Mouse (Mus musculus) left cerebral cortex, postnatal 10 days (tissue): Measurements from ENCODE around the gene Olfr577. TPM values are rescaled to one million over a fixed set of nuclear protein-coding genes. Genes with fewer than 3 reads are reported as not detected.

Experiments
- DNase-seq, 2 experiments: peaks; one replicate each; pipeline ENCODE4 v3.0.0; 2021 to 2022; ENCODE audit warnings: low spot score in 2 of 2, mixed read lengths in 1 of 2; ENCODE audit errors: extremely low spot score in 1 of 2
- intact Hi-C: fragments of 180-260 bp; cut with DNase I; formaldehyde crosslinking; loops from one replicate; pipeline ENCODE4 v1.15.1; 2025
- total RNA-seq, 2 experiments: library from RNA; stranded (reverse); gene quantifications; 2 replicates each; pipeline ENCODE4 v1.2.3; 2021

Gene Olfr577
- not detected for total RNA-seq

- intact Hi-C loops, result no loop called here
- no peak for DNase-seq
These were observed at the start of gene Olfr577 for GRCm38 (mm10) chr7:102975843-102976242. TSS of gene Olfr577 (minus strand) at chr7:102975943.

- DNase-seq, result no peak
- intact Hi-C loops, result no loop called here
These were observed 13.5 kb upstream of the Olfr577 start, which contains the start of gene Olfr578 for GRCm38 (mm10) chr7:102989224-102989623. TSS of gene Olfr578 (minus strand) at chr7:102989324.

- intact Hi-C loops, result no loop called here
- no peak for DNase-seq
These were observed 1.3 kb downstream of the Olfr577 start for GRCm38 (mm10) chr7:102974399-102974798.

- DNase-seq, result no peak
- intact Hi-C loops, result no loop called here
These were observed 13.4 kb downstream of the Olfr577 start, which contains the start of gene Olfr576 for GRCm38 (mm10) chr7:102962360-102962759. TSS of gene Olfr576 (plus strand) at chr7:102962660.

- intact Hi-C loops, result loop anchor here (10.0 kb wide), 1 partner anchor 906 kb away; no protein-coding TSS in a partner anchor
- DNase-seq, result no peak
These were observed 17.1 kb downstream of the Olfr577 start, which contains the start of gene Olfr575 for GRCm38 (mm10) chr7:102958593-102958992. TSS of gene Olfr575 (minus strand) at chr7:102958775.

GRCm38 (mm10) chr7:102958137-102958536 lies 17.6 kb downstream of the Olfr577 start:
- intact Hi-C loops, result loop anchor here (10.0 kb wide), 1 partner anchor 907 kb away; no protein-coding TSS in a partner anchor
- DNase-seq, result no peak

- intact Hi-C loops, result loop anchor here (10.0 kb wide), 1 partner anchor 914 kb away; no protein-coding TSS in a partner anchor
- DNase-seq, result no peak
These were observed 25.0 kb downstream of the Olfr577 start for GRCm38 (mm10) chr7:102950732-102951131.

GRCm38 (mm10) chr7:102948167-102948566 lies 27.6 kb downstream of the Olfr577 start, which contains the start of gene Olfr574:
TSS of gene Olfr574 (plus strand) at chr7:102948467.
- intact Hi-C loops, result no loop called here
- no peak for DNase-seq

- DNase-seq, result no peak
- intact Hi-C loops, result no loop called here
These were observed 32.3 kb downstream of the Olfr577 start for GRCm38 (mm10) chr7:102943417-102943816.

GRCm38 (mm10) chr7:102942475-102942874 lies 33.3 kb downstream of the Olfr577 start, which contains the start of gene Olfr573-ps1:
TSS of gene Olfr573-ps1 (minus strand) at chr7:102942575.
- no peak for DNase-seq
- intact Hi-C loops, result no loop called here

- no peak for DNase-seq
- intact Hi-C loops, result no loop called here
These were observed 48.6 kb downstream of the Olfr577 start for GRCm38 (mm10) chr7:102927105-102927504.

GRCm38 (mm10) chr7:102924109-102924508 lies 51.6 kb downstream of the Olfr577 start, which contains the start of gene Olfr572:
TSS of gene Olfr572 (plus strand) at chr7:102924409.
- intact Hi-C loops, result no loop called here

More at GRCm38 (mm10) chr7:102924109-102924508, 51.6 kb downstream of the Olfr577 start, which contains the start of gene Olfr572:
- no peak for DNase-seq

Other genes starting within 250 kb of the Olfr577 start
- gene Olfr559, start 248.5 kb downstream of the Olfr577 start, total RNA-seq, result not detected
- not detected for gene Olfr560, start 216.6 kb downstream of the Olfr577 start, total RNA-seq
- gene Olfr78, start 216.5 kb downstream of the Olfr577 start, total RNA-seq, result under 1 TPM; 0.51 to 0.55 TPM
- gene Olfr561, start 204.7 kb downstream of the Olfr577 start, total RNA-seq, result not detected
- gene Olfr564, start 172.5 kb downstream of the Olfr577 start, total RNA-seq, result not detected
- not detected for gene Olfr566, start 117.2 kb downstream of the Olfr577 start, total RNA-seq
- gene Olfr568, start 98.8 kb downstream of the Olfr577 start, total RNA-seq, result not detected
- not detected for gene Olfr569, start 85.1 kb downstream of the Olfr577 start, total RNA-seq
- not detected for gene Olfr570, start 81.4 kb downstream of the Olfr577 start, total RNA-seq
- gene Olfr571, start 58.4 kb downstream of the Olfr577 start, total RNA-seq, result not detected
- not detected for gene Olfr572, start 51.5 kb downstream of the Olfr577 start, total RNA-seq
- gene Olfr573-ps1, start 33.4 kb downstream of the Olfr577 start, total RNA-seq, result not detected
- not detected for gene Olfr574, start 27.5 kb downstream of the Olfr577 start, total RNA-seq
- not detected for gene Olfr575, start 17.2 kb downstream of the Olfr577 start, total RNA-seq
- not detected for gene Olfr576, start 13.3 kb downstream of the Olfr577 start, total RNA-seq
- gene Olfr578, start 13.4 kb upstream of the Olfr577 start, total RNA-seq, result not detected
- not detected for gene Olfr582, start 62.1 kb upstream of the Olfr577 start, total RNA-seq
- gene Olfr583, start 75.4 kb upstream of the Olfr577 start, total RNA-seq, result not detected
- gene Olfr584, start 105.9 kb upstream of the Olfr577 start, total RNA-seq, result not detected
- not detected for gene Olfr585, start 121.8 kb upstream of the Olfr577 start, total RNA-seq
- not detected for gene Olfr586, start 149.7 kb upstream of the Olfr577 start, total RNA-seq
- gene Olfr588-ps1, start 164.9 kb upstream of the Olfr577 start, total RNA-seq, result not detected
- not detected for gene Olfr589, start 180.4 kb upstream of the Olfr577 start, total RNA-seq
- gene Olfr591, start 202.4 kb upstream of the Olfr577 start, total RNA-seq, result not detected
- gene Olfr592, start 208.9 kb upstream of the Olfr577 start, total RNA-seq, result not detected
- not detected for gene Olfr593, start 235.9 kb upstream of the Olfr577 start, total RNA-seq
- gene Olfr594, start 241.1 kb upstream of the Olfr577 start, total RNA-seq, result not detected